ENCODE assay signal across 9 mouse cellular contexts in genomic region chr16:34192959-34193842, GRCm38 (mm10).
DNase-seq lines count a peak whose midpoint lies in the region; ATAC-seq and TF ChIP-seq lines count a peak whose summit lies in the region.
"Had no signal": no experiment of that assay in that cellular context is flagged by ENCODE, and none has a peak within 500 bp of the region (broad histone marks: within the 10 kb centered on the region; RNA-seq: fewer than 3 reads in every experiment).

No protein-coding gene starts in this region.

- no peaks in the 10 kb centered on the region for H3K36me3 ChIP-seq in C2C12 (ENCODE audit: control insufficient read depth, insufficient read depth)
- no peaks in the 10 kb centered on the region; the same call in 1 of the 2 replicates for H3K36me3 ChIP-seq in embryonic facial prominence, embryonic 11.5 days (replicated peaks; ENCODE audit: control insufficient read depth, insufficient read depth, low read depth, low read length)
- H3K36me3 ChIP-seq in kidney, postnatal 0 days (ENCODE audit: insufficient read depth, low read length) = 0 out of 2 replicates have a peak, but pooled peaks cover 8% of the 10 kb centered on the region
- H3K36me3 ChIP-seq in midbrain, embryonic 14.5 days (ENCODE audit: control insufficient read depth, insufficient read depth, low read length) = peaks cover 43% of the 10 kb centered on the region

- H3K4me3 ChIP-seq in C2C12 (ENCODE audit: insufficient read depth, poor library complexity, severe bottlenecking) = no peak overlapping the region
- H3K4me3 ChIP-seq in embryonic facial prominence, embryonic 11.5 days (ENCODE audit: low read depth, low read length) = no peak overlapping the region
- H3K4me3 ChIP-seq in kidney, postnatal 0 days (replicated peaks; ENCODE audit: low read depth, low read length) = no peak overlapping the region
- H3K4me3 ChIP-seq in midbrain, embryonic 14.5 days (replicated peaks; ENCODE audit: low read depth, low read length) = no peak overlapping the region
- H3K4me3 ChIP-seq: embryonic facial prominence, embryonic 13.5 days had no signal

- no peaks in the 10 kb centered on the region for H3K79me2 ChIP-seq in C2C12 (ENCODE audit: control insufficient read depth, insufficient read depth)

- no peak for ATAC-seq in embryonic facial prominence, embryonic 11.5 days (replicated peaks; ENCODE audit: insufficient number of reproducible peaks, low FRiP score, low TSS enrichment, low read depth)
- ATAC-seq in kidney, postnatal 0 days (replicated peaks; ENCODE audit: low FRiP score, low read depth) = no peak
- no peak for ATAC-seq in midbrain, embryonic 14.5 days (ENCODE audit: low FRiP score, low TSS enrichment)

- peak; percentile 40 for DNase-seq in kidney, adult 18-20 months
- DNase-seq in kidney, adult 11 months = no peak
- DNase-seq in adrenal gland, postnatal 36 days = peak; percentile 26 to 41
- peak; percentile 68 for DNase-seq in embryonic facial prominence, embryonic 11.5 days (ENCODE audit: low spot score)
- DNase-seq in kidney, postnatal 0 days (ENCODE audit: low spot score) = peak; percentile 80
- peak; percentile 83 for DNase-seq in midbrain, embryonic 14.5 days
- DNase-seq in spleen, postnatal 10 days (ENCODE audit: low spot score in 2 of 2) = no peak

- no peaks in the 10 kb centered on the region for H3K4me1 ChIP-seq in embryonic facial prominence, embryonic 11.5 days (ENCODE audit: control insufficient read depth, insufficient read depth, low read length)
- no peaks in the 10 kb centered on the region for H3K4me1 ChIP-seq in kidney, postnatal 0 days (replicated peaks; ENCODE audit: insufficient read depth, low read length)
- H3K4me1 ChIP-seq in midbrain, embryonic 14.5 days (ENCODE audit: control insufficient read depth, insufficient read depth, low read length) = no peaks in the 10 kb centered on the region
- H3K4me1 ChIP-seq: embryonic facial prominence, embryonic 13.5 days had no signal

- H3K79me3 ChIP-seq in C2C12 (ENCODE audit: low read depth) = no peaks in the 10 kb centered on the region

- no peak overlapping the region for H3K4me2 ChIP-seq in embryonic facial prominence, embryonic 11.5 days (ENCODE audit: low read depth, low read length)
- no peak overlapping the region for H3K4me2 ChIP-seq in kidney, postnatal 0 days (ENCODE audit: low read length)
- H3K4me2 ChIP-seq in midbrain, embryonic 14.5 days (ENCODE audit: low read length) = no peak overlapping the region
- H3K4me2 ChIP-seq: embryonic facial prominence, embryonic 13.5 days had no signal

- peak; percentile 47 for TF ChIP-seq CTCF in C2C12 (IDR thresholded peaks at IDR 0.05; ENCODE audit: control insufficient read depth, insufficient read depth, insufficient read length)
- peak; percentile 91 for TF ChIP-seq CTCF in kidney, postnatal 0 days (IDR thresholded peaks at IDR 0.05; ENCODE audit: low read depth)

- H3K27ac ChIP-seq in embryonic facial prominence, embryonic 11.5 days (replicated peaks; ENCODE audit: low read depth, low read length) = no peak overlapping the region
- no peak overlapping the region for H3K27ac ChIP-seq in kidney, postnatal 0 days
- H3K27ac ChIP-seq in midbrain, embryonic 14.5 days (replicated peaks; ENCODE audit: low read depth, low read length) = 0 out of 2 replicates have a peak overlapping the region, but pooled peaks have one; percentile 21
- H3K27ac ChIP-seq: embryonic facial prominence, embryonic 13.5 days had no signal

- no peaks in the 10 kb centered on the region for H3K9me3 ChIP-seq in embryonic facial prominence, embryonic 11.5 days (replicated peaks; ENCODE audit: control insufficient read depth, low read length)
- no peaks in the 10 kb centered on the region for H3K9me3 ChIP-seq in kidney, postnatal 0 days (replicated peaks; ENCODE audit: low read length)
- no peaks in the 10 kb centered on the region for H3K9me3 ChIP-seq in midbrain, embryonic 14.5 days (ENCODE audit: control insufficient read depth, low read length)
- H3K9me3 ChIP-seq: embryonic facial prominence, embryonic 13.5 days had no signal

- 38% methylated on average over 10 of the region's 10 CpGs for WGBS in embryonic facial prominence, embryonic 11.5 days
- 53% methylated on average over 10 of the region's 10 CpGs for WGBS in kidney, postnatal 0 days
- 46% methylated on average over 10 of the region's 10 CpGs for WGBS in midbrain, embryonic 14.5 days

- no peak overlapping the region for H3ac ChIP-seq in C2C12 (ENCODE audit: control insufficient read depth, insufficient read length, low read depth)

- no peak overlapping the region for H3K9ac ChIP-seq in embryonic facial prominence, embryonic 11.5 days (replicated peaks; ENCODE audit: low read length)
- H3K9ac ChIP-seq in kidney, postnatal 0 days (ENCODE audit: low read depth, low read length) = no peak overlapping the region
- no peak overlapping the region for H3K9ac ChIP-seq in midbrain, embryonic 14.5 days (replicated peaks; ENCODE audit: low read length)
- H3K9ac ChIP-seq: embryonic facial prominence, embryonic 13.5 days had no signal

- H3K27me3 ChIP-seq in C2C12 (ENCODE audit: control insufficient read depth, insufficient read depth, insufficient read length) = no peaks in the 10 kb centered on the region
- H3K27me3 ChIP-seq in embryonic facial prominence, embryonic 11.5 days (ENCODE audit: control insufficient read depth, insufficient read depth, low read length) = no peaks in the 10 kb centered on the region
- no peaks in the 10 kb centered on the region for H3K27me3 ChIP-seq in kidney, postnatal 0 days (ENCODE audit: insufficient read depth, low read length)
- no peaks in the 10 kb centered on the region for H3K27me3 ChIP-seq in midbrain, embryonic 14.5 days (ENCODE audit: control insufficient read depth, insufficient read depth, low read length)
- H3K27me3 ChIP-seq: embryonic facial prominence, embryonic 13.5 days had no signal

TF ChIP-seq in C2C12, 6 proteins besides CTCF, POLR2A, EP300 and RAD21:
- TF ChIP-seq MYOG (IDR thresholded peaks at IDR 0.05; ENCODE audit: control insufficient read depth, extremely low read depth, insufficient read length) (no peak), MAX (IDR thresholded peaks at IDR 0.05) (no peak), USF1 (IDR thresholded peaks at IDR 0.05; ENCODE audit: low read depth) (no peak), FOSL1 (IDR thresholded peaks at IDR 0.05; ENCODE audit: insufficient read depth, low read length, poor library complexity, severe bottlenecking) (no peak), CEBPB (IDR thresholded peaks at IDR 0.05; ENCODE audit: low read depth) (no peak), MYOD1 (IDR thresholded peaks at IDR 0.05; ENCODE audit: control insufficient read depth, insufficient read length, low read depth) (no peak)

Comparison
In these comparisons a context has a peak if more than half of its experiments do, and no peak if none do; other contexts are left out.
1. DNase-seq: peak in kidney, adult 18-20 months (single experiment), adrenal gland, postnatal 36 days (2 of 2), embryonic facial prominence, embryonic 11.5 days (single experiment), kidney, postnatal 0 days (single experiment) and midbrain, embryonic 14.5 days (single experiment); none in kidney, adult 11 months (single experiment) and spleen, postnatal 10 days (0 of 2).